Mouse (Mus musculus) heart, embryonic 15.5 days (tissue): Measurements from ENCODE around the gene Mrps36. TPM values are rescaled to one million over a fixed set of nuclear protein-coding genes. Genes with fewer than 3 reads are reported as not detected.
"Not testable (repeated sequence)": the region's sequence is repeated elsewhere in the genome, so short reads cannot be mapped to it uniquely, and the experiment has no call there.

Experiments used
- ATAC-seq: fragments of 200-750 bp; cut with Nextera tagmentation; replicated peaks from 2 replicates; pipeline ENCODE4 v1.8.0; 2017; ENCODE audit warnings: low read depth, moderate TSS enrichment; ENCODE audit not compliant: insufficient number of reproducible peaks, insufficient read depth, low FRiP score
- H3K27ac ChIP-seq: fragments of 300-500 bp; sonication (generic); 2 replicates; pipeline ENCODE4 v1.5.1; 2015; ENCODE audit warnings: mild to moderate bottlenecking, inconsistent platforms
- H3K27me3 ChIP-seq: fragments of 300-500 bp; sonication (generic); 2 replicates; pipeline ENCODE4 v1.6.1; 2015; ENCODE audit warnings: inconsistent platforms
- H3K36me3 ChIP-seq: fragments of 300-500 bp; sonication (generic); 2 replicates; pipeline ENCODE4 v1.6.1; 2015; ENCODE audit warnings: mild to moderate bottlenecking, inconsistent platforms
- H3K4me1 ChIP-seq: fragments of 300-500 bp; sonication (generic); replicated peaks from 2 replicates; pipeline ENCODE4 v1.6.1; 2015; ENCODE audit warnings: inconsistent platforms
- H3K4me2 ChIP-seq: fragments of 300-500 bp; sonication (generic); 2 replicates; pipeline ENCODE4 v1.6.1; 2015; ENCODE audit warnings: inconsistent platforms, mild to moderate bottlenecking, moderate library complexity
- H3K4me3 ChIP-seq: fragments of 300-500 bp; sonication (generic); 2 replicates; pipeline ENCODE4 v1.5.1; 2015; ENCODE audit warnings: mild to moderate bottlenecking, inconsistent platforms
- H3K9ac ChIP-seq: fragments of 300-500 bp; sonication (generic); 2 replicates; pipeline ENCODE4 v1.6.1; 2015; ENCODE audit warnings: mild to moderate bottlenecking, inconsistent platforms
- H3K9me3 ChIP-seq: fragments of 300-500 bp; sonication (generic); replicated peaks from 2 replicates; pipeline ENCODE4 v1.6.1; 2016; ENCODE audit warnings: inconsistent platforms
- WGBS: fragments of 180-500 bp; shearing (Covaris S2); methylation state at CpG from one replicate; pipeline ENCODE4 v1.1.7; 2015; ENCODE audit warnings: mixed read lengths; 5-methylcytosine and 5-hydroxymethylcytosine counted together
- polyA plus RNA-seq: library from polyadenylated mRNA; unstranded; fragments of >200 nt; fragmentation: Nextera tagmentation; extraction: Ambion mirVana; gene quantifications from 2 replicates; pipeline ENCODE4 v1.2.1, GENCODE M21; 2015

Gene Mrps36
- 211 and 283 TPM in 2 replicates for polyA plus RNA-seq

DNA sequence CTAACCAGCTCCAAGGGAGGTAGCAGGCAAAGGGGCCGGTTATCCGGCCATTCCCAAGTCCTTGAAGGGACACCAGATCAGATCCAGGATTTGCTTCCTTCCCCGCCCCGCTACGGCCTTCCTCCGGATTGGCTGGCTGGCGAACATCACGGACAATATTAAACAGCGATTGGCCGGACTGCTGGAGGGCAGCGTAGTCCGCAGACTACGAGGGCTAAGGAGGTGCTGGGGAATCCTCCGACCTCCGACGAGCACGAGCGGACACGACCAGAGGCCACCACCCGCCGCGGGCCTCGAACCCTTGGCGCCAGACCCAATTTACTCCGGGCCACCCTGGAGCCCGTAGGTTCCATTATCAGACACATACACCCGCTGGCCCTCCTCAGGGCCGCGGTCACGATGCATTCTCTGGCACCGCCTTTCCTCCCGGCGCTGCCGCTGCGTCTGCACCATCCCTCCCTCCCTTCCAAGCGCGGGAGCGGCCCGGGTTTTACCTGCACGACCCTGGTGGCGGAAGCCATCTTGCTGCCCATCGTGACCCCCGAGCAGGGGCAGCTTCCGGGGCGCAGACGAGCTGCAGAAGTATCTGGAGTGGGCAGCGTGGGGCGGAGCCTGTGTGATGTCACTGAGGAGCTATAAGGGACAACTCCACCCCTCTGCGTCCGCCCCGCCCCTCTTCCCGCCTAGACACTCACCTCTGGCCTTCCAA, at the start of gene Mrps36:
Gene Mrps36, minus strand, starts transcription at position 624 of the 709 bp plus-strand sequence.
- peak; percentile 95 for ATAC-seq
- peak within 1 kb of the TSS; percentile 86 for H3K9ac ChIP-seq
- WGBS, result under 1% methylated on average over 52 of the region's 52 CpGs
- peak within 1 kb of the TSS; percentile 99 for H3K27ac ChIP-seq
- peak within 1 kb of the TSS; percentile 63 for H3K4me2 ChIP-seq
- peaks cover 14% of the 10 kb centered on the region for H3K4me1 ChIP-seq
- H3K4me3 ChIP-seq, result peak within 1 kb of the TSS; percentile 83
- H3K27me3 ChIP-seq, result no peaks in the 10 kb centered on the region
- no peaks in the 10 kb centered on the region; the same call in 1 of the 2 replicates for H3K36me3 ChIP-seq
- no peaks in the 10 kb centered on the region for H3K9me3 ChIP-seq

DNA sequence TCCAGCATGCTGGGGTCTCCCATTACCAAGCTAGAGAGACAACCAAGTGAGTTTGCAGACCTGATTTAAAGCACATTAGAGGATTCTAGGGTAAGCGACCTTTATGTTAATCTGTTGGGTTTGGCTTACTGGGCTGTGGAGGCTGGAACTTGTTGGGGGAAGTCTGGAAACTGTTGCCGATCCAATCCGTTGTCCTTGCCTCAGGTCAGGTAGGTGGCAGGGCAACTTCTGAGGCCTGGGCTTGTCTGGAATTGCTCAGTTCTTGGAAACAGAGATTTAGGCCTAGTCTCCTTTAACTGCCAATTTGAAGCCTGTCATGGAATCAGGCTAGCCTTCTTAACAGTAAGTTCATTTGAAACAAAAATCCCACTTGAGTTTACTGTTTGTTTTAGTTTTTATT, 44.6 kb upstream of the Mrps36 start:
- H3K27ac ChIP-seq, result no peak overlapping the region
- no peaks in the 10 kb centered on the region for H3K27me3 ChIP-seq
- 79% methylated on average over 3 of the region's 3 CpGs for WGBS
- ATAC-seq, result no peak
- no peak overlapping the region for H3K4me3 ChIP-seq
- peaks cover 14% of the 10 kb centered on the region for H3K4me1 ChIP-seq
- H3K9ac ChIP-seq, result no peak overlapping the region
- H3K4me2 ChIP-seq, result no peak overlapping the region
- H3K36me3 ChIP-seq, result no peaks in the 10 kb centered on the region; the same call in 1 of the 2 replicates
- no peaks in the 10 kb centered on the region for H3K9me3 ChIP-seq

DNA sequence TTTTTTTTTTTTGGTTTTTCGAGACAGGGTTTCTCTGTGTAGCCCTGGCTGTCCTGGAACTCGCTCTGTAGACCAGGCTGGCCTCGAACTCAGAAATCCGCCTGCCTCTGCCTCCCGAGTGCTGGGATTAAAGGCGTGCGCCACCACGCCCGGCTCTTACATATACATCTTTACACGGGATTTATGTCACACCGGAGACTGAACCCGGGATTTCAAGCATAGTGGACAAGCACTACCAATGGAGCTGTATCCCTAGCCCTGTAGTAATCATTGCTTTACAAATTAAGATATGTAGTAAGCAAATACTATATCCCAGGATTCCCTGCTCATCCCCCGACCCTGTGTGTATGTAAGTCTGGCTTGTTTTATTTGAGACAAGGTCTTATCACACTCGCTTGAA, 43.6 kb upstream of the Mrps36 start:
- H3K9me3 ChIP-seq, H3K36me3 ChIP-seq, ATAC-seq, H3K27ac ChIP-seq, H3K9ac ChIP-seq, H3K4me2 ChIP-seq, H3K27me3 ChIP-seq, H3K4me3 ChIP-seq: not testable (repeated sequence)
- H3K4me1 ChIP-seq, result peaks cover 24% of the 10 kb centered on the region
- WGBS, result 93% methylated on average over 12 of the region's 14 CpGs

DNA sequence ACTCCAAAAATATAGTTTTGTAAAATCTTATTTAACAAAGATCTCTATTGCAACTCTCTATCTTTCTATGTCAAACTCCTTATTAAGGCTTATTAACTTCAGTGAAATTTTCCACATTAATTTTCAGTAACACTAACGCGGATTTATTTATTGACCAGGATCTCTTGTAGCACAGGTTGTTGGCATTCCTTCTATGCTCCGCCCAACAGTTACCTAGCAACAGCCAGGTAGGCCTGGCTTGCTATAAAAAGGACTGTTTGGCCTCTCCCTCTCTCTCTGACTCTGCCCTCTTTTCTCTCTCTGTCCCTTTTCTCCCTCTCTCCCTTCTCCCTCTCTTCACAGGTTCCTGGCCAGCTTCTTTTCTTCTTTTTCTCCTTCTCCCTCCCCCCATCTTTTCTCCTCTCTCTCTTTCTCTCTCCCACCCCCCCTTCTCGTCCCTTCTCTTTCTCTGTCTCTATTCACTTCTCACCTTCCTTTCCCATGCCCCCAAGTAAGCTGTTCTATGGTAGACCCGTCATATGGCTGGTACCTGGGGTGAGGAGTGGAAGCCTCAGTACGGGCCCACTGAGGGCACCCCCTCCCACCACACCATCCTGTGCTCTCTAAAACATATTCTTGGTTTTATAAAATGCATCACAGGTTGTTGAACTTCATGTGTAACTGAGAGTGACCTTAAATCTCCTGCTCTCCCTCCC, 43.0 kb upstream of the Mrps36 start:
- H3K9me3 ChIP-seq, result no peaks in the 10 kb centered on the region
- ATAC-seq, result no peak
- H3K9ac ChIP-seq, result no peak overlapping the region
- no peak overlapping the region for H3K27ac ChIP-seq
- 70% methylated on average over 6 of the region's 6 CpGs for WGBS
- no peaks in the 10 kb centered on the region for H3K27me3 ChIP-seq
- H3K4me3 ChIP-seq, result no peak overlapping the region
- H3K36me3 ChIP-seq, result peaks cover 13% of the 10 kb centered on the region; the same call in 1 of the 2 replicates
- no peak overlapping the region for H3K4me2 ChIP-seq
- peaks cover 26% of the 10 kb centered on the region for H3K4me1 ChIP-seq

DNA sequence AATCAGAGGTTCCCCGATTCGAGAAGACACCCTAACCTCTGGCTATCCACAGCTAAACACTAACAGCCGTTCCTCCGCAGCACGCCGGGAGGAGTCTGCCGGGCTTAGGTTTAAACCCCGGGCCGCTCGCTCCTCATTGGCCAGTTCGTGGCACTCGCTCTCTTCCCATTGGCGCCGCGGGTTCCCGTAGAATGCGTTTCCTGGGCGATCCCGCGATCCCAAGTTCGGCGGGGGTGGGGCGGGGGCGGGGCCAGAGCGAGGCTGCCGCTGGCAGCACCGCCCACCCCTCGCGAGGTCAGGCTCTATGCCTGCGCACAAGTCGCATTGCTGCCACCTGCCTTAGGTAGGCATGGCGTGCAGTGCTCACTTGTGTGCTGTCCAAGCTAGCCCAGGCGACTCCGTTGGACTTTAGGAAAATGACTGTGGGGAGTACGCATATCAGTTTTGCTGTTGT, 42.0 kb upstream of the Mrps36 start, which contains the start of gene Ccnb1:
Gene Ccnb1, minus strand, starts transcription at position 157 of the 454 bp plus-strand sequence.
- Histone ChIP-seq H3K27me3 (no peaks in the 10 kb centered on the region), H3K4me1 (peaks cover 26% of the 10 kb centered on the region), H3K9me3 (no peaks in the 10 kb centered on the region), H3K4me3 (peak within 1 kb of the TSS; percentile 81), H3K4me2 (peak within 1 kb of the TSS; percentile 94), H3K27ac (peak within 1 kb of the TSS; percentile 51; the same call in 1 of the 2 replicates), H3K9ac (peak within 1 kb of the TSS; percentile 72), H3K36me3 (peaks cover 20% of the 10 kb centered on the region; the same call in 1 of the 2 replicates)
- WGBS, result under 1% methylated on average over 35 of the region's 35 CpGs
- peak; percentile 98 for ATAC-seq

DNA sequence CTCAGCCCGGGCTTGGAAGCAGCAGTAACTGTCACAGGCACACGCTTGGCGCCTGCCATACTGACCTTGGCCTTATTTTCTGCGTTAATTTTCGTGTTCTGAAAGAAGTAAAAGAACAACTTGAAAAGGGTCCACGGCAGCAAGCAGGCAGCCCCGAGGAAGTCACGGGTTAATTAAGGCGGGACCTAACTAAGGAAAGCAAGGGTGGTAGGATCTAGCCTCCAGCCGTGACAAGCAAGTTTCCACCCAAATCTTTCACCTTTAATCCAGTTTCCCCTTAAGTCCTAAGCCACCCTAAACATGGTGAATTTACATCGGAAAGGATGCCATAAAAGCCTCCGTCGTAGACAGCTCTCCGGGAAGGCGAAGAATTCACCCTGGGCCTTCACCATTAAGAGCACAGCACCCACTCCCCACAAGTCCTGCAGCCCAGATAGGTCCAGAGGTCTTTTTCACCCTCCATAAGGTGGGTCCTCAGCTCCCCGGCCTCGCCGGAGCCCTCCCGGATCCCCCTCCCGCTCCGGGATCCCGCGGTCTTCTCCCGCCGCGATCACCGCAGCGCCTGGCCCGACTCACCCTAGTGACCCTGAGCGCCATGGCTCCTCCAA, 41.5 kb upstream of the Mrps36 start:
- Histone ChIP-seq H3K36me3 (peaks cover 20% of the 10 kb centered on the region; the same call in 1 of the 2 replicates), H3K27me3 (no peaks in the 10 kb centered on the region), H3K27ac (peak overlapping the region; percentile 51; the same call in 1 of the 2 replicates), H3K4me3 (peak overlapping the region; percentile 81), H3K4me1 (peaks cover 26% of the 10 kb centered on the region), H3K4me2 (peak overlapping the region; percentile 94), H3K9ac (peak overlapping the region; percentile 72), H3K9me3 (no peaks in the 10 kb centered on the region)
- ATAC-seq, result peak; percentile 28
- under 1% methylated on average over 30 of the region's 30 CpGs for WGBS

DNA sequence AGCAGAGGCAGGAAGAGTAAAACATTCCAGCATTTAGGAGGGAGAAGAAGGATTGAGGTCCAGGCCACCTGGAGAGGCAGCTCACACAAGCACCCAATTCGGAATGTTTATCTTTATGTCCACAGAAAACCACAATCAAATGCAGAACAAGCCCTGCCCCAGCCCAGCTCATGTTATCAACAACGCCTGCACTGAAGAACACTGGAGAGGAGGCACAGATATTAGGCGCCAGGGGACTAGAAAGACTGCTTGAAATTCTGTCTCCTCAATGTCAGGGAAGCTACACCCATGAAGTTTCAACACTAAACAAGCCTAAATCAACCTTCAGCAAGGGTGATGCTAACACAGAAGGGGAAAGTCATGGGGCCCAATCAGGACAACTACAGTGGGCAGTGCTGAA, 33.0 kb upstream of the Mrps36 start:
- Histone ChIP-seq H3K27me3 (no peaks in the 10 kb centered on the region), H3K4me3 (no peak overlapping the region), H3K4me2 (no peak overlapping the region), H3K27ac (no peak overlapping the region), H3K4me1 (peaks cover 16% of the 10 kb centered on the region), H3K36me3 (peaks cover 20% of the 10 kb centered on the region; the same call in 1 of the 2 replicates), H3K9me3 (no peaks in the 10 kb centered on the region), H3K9ac (no peak overlapping the region)
- WGBS, result 47% methylated on average over 3 of the region's 3 CpGs
- no peak for ATAC-seq

DNA sequence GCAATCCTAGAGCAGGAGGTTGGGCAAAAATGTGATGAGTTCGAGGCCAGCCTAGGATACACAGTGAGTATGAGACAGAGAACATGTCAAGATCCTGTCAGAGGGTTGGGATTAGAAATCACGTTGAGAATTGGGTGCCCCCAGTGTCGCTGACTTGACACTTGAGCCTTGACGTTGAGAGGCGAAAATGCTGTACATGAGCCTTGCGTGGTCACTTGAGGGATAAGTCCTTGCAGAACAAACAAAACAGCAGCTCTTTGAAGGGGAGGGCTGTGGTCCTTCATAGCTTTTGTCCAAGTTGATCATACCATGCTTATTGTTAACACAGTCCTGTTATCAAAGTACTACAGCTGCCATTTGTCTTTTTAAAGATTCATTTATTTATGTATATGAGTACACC, 32.3 kb upstream of the Mrps36 start:
- WGBS, result 63% methylated on average over 6 of the region's 6 CpGs

DNA sequence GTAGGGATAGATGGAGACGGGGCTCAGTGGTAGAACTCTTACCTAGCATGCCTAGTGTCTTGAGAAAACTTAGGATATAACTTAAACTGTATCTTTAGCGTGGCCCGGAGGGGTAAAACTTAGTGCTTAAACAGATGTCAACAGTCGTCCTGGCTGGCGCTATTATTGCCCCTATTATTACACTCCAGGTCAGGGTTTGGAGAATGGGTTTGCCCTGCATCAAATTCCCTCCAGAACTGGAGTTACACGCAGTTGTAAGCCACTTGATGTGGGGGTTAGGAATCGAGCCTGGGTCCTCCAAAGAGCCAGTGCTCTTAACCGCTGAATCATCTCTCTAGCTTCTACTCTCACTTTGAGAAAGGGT, 31.6 kb upstream of the Mrps36 start:
- no peaks in the 10 kb centered on the region for H3K9me3 ChIP-seq
- H3K4me1 ChIP-seq, result peaks cover 16% of the 10 kb centered on the region
- H3K36me3 ChIP-seq, result peaks cover 17% of the 10 kb centered on the region; the same call in 1 of the 2 replicates
- H3K4me2 ChIP-seq, result peak overlapping the region; percentile 82
- ATAC-seq, result no peak
- peak overlapping the region; percentile 65 for H3K9ac ChIP-seq
- no peaks in the 10 kb centered on the region for H3K27me3 ChIP-seq
- WGBS, result 14% methylated on average over 8 of the region's 8 CpGs
- H3K4me3 ChIP-seq, result peak overlapping the region; percentile 83
- 0 out of 2 replicates have a peak overlapping the region, but pooled peaks have one; percentile 3 for H3K27ac ChIP-seq

More for the DNA sequence above, 32.3 kb upstream of the Mrps36 start:
- Histone ChIP-seq H3K4me2 (0 out of 2 replicates have a peak overlapping the region, but pooled peaks have one; percentile 82), H3K27ac (0 out of 2 replicates have a peak overlapping the region, but pooled peaks have one; percentile 3), H3K4me1 (peaks cover 16% of the 10 kb centered on the region), H3K9ac (no peak overlapping the region), H3K27me3 (no peaks in the 10 kb centered on the region), H3K9me3 (no peaks in the 10 kb centered on the region), H3K36me3 (peaks cover 13% of the 10 kb centered on the region; the same call in 1 of the 2 replicates), H3K4me3 (no peak overlapping the region)
- no peak for ATAC-seq

DNA sequence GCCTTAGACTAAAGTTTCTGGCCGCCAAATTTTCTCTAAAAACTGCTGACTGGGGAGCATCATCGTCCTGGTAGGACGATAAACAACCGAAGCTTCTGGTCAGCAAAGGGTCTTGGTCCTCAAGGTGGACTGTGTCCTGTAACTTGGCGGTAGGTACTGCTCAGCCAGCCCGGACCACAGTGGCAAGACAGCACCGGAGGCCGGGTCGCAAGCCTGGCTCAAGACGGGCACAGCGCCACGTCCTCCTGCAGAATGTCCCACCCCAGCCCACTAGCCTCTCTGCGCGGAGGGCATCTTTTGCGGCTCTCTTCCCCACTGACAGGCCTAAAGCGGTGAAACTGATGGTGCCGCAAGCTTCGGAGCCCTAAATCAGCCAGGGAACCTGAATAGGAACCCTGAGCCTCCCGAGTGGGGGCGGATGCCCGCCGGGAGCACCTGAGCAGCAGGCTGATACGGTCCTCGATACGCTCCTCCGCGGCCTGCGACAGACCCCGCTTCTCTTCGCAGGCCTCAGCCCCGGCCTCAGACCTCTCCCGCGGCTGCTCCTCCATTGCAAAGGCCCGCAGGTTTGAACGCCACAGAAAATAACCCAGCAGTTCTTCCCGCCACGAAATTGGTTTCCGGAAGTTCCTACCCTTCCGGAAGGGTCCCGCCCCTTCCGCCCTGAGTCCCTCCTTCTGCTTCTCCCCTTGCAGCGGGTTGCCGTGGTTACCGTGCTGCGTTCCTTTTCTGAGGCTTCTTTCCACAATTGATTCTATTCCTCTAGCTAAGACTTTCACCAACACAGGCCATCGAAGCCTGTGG, 31.0 kb upstream of the Mrps36 start, which contains the start of gene Cenph:
Gene Cenph, minus strand, starts transcription at position 648 of the 804 bp plus-strand sequence.
- peaks cover 18% of the 10 kb centered on the region; the same call in 1 of the 2 replicates for H3K36me3 ChIP-seq
- no peaks in the 10 kb centered on the region for H3K27me3 ChIP-seq
- peak within 1 kb of the TSS; percentile 65 for H3K9ac ChIP-seq
- H3K9me3 ChIP-seq, result no peaks in the 10 kb centered on the region
- peak within 1 kb of the TSS; percentile 83 for H3K4me3 ChIP-seq
- ATAC-seq, result peak; percentile 87
- WGBS, result under 1% methylated on average over 46 of the region's 46 CpGs
- H3K4me1 ChIP-seq, result peaks cover 16% of the 10 kb centered on the region
- peak within 1 kb of the TSS; percentile 3; the same call in 1 of the 2 replicates for H3K27ac ChIP-seq
- H3K4me2 ChIP-seq, result peak within 1 kb of the TSS; percentile 82
